ENCODE assay signal across 8 mouse cellular contexts in the genomic region with DNA sequence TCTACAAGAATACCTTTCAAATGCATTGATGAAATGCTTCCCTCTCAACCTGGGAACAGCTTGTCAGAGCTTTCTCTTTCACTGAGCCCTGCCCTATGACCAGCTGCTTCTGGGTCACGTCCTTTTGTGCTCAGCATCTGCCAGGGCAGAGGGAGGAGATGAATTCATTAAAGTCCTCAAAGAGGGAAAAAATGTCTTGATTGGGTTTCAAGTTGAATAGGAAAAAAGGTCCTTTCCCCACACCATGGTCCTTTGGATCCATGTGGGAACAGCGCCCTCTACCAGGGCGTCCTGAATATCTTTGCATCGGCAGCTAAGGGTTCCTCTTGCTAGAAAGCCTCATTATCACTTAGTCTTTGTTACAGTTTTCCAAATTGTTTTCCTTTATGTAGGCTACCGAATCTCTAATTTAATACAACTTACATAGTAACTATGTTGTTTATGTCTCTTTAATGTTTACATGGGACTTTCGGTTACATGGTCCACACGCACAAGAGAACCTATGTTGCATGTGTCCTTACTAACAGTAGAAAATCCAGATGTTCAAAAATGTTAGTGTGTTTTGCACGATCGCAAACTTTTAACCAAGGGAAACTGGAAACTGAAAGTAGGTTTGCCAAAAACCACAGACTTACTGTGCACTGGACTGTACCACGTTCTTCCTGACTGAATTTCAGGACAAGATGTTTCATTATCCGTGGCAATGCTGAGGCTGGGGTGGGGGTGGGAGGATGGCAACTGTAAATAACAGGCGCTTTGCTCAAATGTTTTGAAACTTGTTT.
DNase-seq lines count a peak whose midpoint lies in the region; ATAC-seq and TF ChIP-seq lines count a peak whose summit lies in the region.

No protein-coding gene starts in this region.

- no peaks in the 10 kb centered on the region for H3K36me3 ChIP-seq in heart, adult 2 months (ENCODE audit: control insufficient read depth, insufficient read depth, low read length)
- H3K36me3 ChIP-seq in heart, embryonic 11.5 days (ENCODE audit: control insufficient read depth, insufficient read depth, low read length): no peaks in the 10 kb centered on the region
- no peaks in the 10 kb centered on the region for H3K36me3 ChIP-seq in C2C12 (ENCODE audit: control insufficient read depth, insufficient read depth)

- WGBS in heart, adult 2 months: 51% methylated on average over 12 of the region's 12 CpGs
- WGBS in heart, embryonic 11.5 days (ENCODE audit: insufficient replicate concordance): 54% methylated on average over 12 of the region's 12 CpGs

- no peak for TF ChIP-seq POLR2A in heart, adult 2 months (IDR thresholded peaks at IDR 0.05; ENCODE audit: insufficient read depth, low read depth, low read length)

- H3K9me3 ChIP-seq in heart, embryonic 11.5 days (replicated peaks; ENCODE audit: control insufficient read depth, low read length): no peaks in the 10 kb centered on the region

- no peaks in the 10 kb centered on the region; the same call in 1 of the 2 replicates for H3K4me1 ChIP-seq in heart, adult 2 months (ENCODE audit: control insufficient read depth, insufficient read depth, low read length)
- H3K4me1 ChIP-seq in heart, embryonic 11.5 days (ENCODE audit: control insufficient read depth, insufficient read depth, low read length): no peaks in the 10 kb centered on the region

- intact Hi-C loops in heart, adult 2 months (cut with DNase I): loop anchor here (1.0 to 5.0 kb wide), 2 partner anchors 117 to 123 kb away; no protein-coding TSS in a partner anchor

- no peak overlapping the region for H3K4me2 ChIP-seq in heart, embryonic 11.5 days

- DNase-seq in heart, adult 2 months: peak; percentile 12 to 39
- peak; percentile 63 for DNase-seq in brain, adult 2 months (ENCODE audit: low read depth, low spot score)
- DNase-seq in forelimb bud, embryonic 11.5 days (ENCODE audit: low read depth, low spot score): peak; percentile 66
- DNase-seq in kidney, postnatal 25 days: peak; percentile 56 to 60
- DNase-seq in thymus, postnatal 0 days (ENCODE audit: low spot score): peak; percentile 19

- no peak for TF ChIP-seq EP300 in heart, adult 2 months (IDR thresholded peaks at IDR 0.05; ENCODE audit: insufficient read depth, low read depth, low read length)

- peak; percentile 79 for TF ChIP-seq CTCF in heart, adult 2 months (IDR thresholded peaks at IDR 0.05)
- TF ChIP-seq CTCF in C2C12 (IDR thresholded peaks at IDR 0.05; ENCODE audit: control insufficient read depth, insufficient read depth, insufficient read length): peak; percentile 14

- H3ac ChIP-seq in C2C12 (ENCODE audit: control insufficient read depth, insufficient read length, low read depth): no peak overlapping the region

- no peaks in the 10 kb centered on the region for H3K79me3 ChIP-seq in C2C12 (ENCODE audit: low read depth)

- no peak overlapping the region for H3K27ac ChIP-seq in heart, adult 2 months
- no peak overlapping the region for H3K27ac ChIP-seq in heart, embryonic 11.5 days (ENCODE audit: low read depth, low read length)

- no peak overlapping the region for H3K9ac ChIP-seq in heart, adult 2 months (ENCODE audit: low read depth, low read length)
- no peak overlapping the region for H3K9ac ChIP-seq in heart, embryonic 11.5 days (ENCODE audit: low read depth, low read length)

- no peak for ATAC-seq in heart, embryonic 11.5 days (replicated peaks; ENCODE audit: insufficient number of reproducible peaks, low FRiP score, low TSS enrichment)
- peak; percentile 47 for ATAC-seq in megakaryocyte, adult 5-6 weeks (ENCODE audit: poor library complexity, severe bottlenecking)

- no peaks in the 10 kb centered on the region for H3K27me3 ChIP-seq in heart, adult 2 months (ENCODE audit: control insufficient read depth, insufficient read depth, low read length)
- no peaks in the 10 kb centered on the region for H3K27me3 ChIP-seq in heart, embryonic 11.5 days (ENCODE audit: control insufficient read depth, insufficient read depth, low read length)
- H3K27me3 ChIP-seq in C2C12 (ENCODE audit: control insufficient read depth, insufficient read depth, insufficient read length): no peaks in the 10 kb centered on the region

- H3K79me2 ChIP-seq in heart, adult 2 months (replicated peaks; ENCODE audit: control insufficient read depth, insufficient read depth, low read length): no peaks in the 10 kb centered on the region
- no peaks in the 10 kb centered on the region for H3K79me2 ChIP-seq in C2C12 (ENCODE audit: control insufficient read depth, insufficient read depth)

- no peak overlapping the region for H3K4me3 ChIP-seq in heart, adult 2 months
- no peak overlapping the region for H3K4me3 ChIP-seq in heart, embryonic 11.5 days (ENCODE audit: low read depth, low read length)
- no peak overlapping the region for H3K4me3 ChIP-seq in C2C12 (ENCODE audit: insufficient read depth, poor library complexity, severe bottlenecking)

TF ChIP-seq in C2C12, 6 proteins besides CTCF, POLR2A, EP300 and RAD21:
- TF ChIP-seq MAX (IDR thresholded peaks at IDR 0.05): no peak
- no peak for TF ChIP-seq FOSL1 (IDR thresholded peaks at IDR 0.05; ENCODE audit: insufficient read depth, low read length, poor library complexity, severe bottlenecking)
- no peak for TF ChIP-seq MYOG (IDR thresholded peaks at IDR 0.05; ENCODE audit: control insufficient read depth, extremely low read depth, insufficient read length)
- no peak for TF ChIP-seq MYOD1 (IDR thresholded peaks at IDR 0.05; ENCODE audit: control insufficient read depth, insufficient read length, low read depth)
- no peak for TF ChIP-seq CEBPB (IDR thresholded peaks at IDR 0.05; ENCODE audit: low read depth)
- no peak for TF ChIP-seq USF1 (IDR thresholded peaks at IDR 0.05; ENCODE audit: low read depth)
